Mouse (Mus musculus) layer of hippocampus, adult 2 months (tissue): Measurements from ENCODE around the gene Olfr1342. TPM values are rescaled to one million over a fixed set of nuclear protein-coding genes. Genes with fewer than 3 reads are reported as not detected.

Source experiments
- DNase-seq, 2 experiments: peaks; one replicate each; pipeline ENCODE4 v3.0.0; 2022; ENCODE audit warnings: low spot score in 2 of 2
- H3K27ac ChIP-seq: fragments of 200-600 bp; 2 replicates; pipeline ENCODE4 v1.8.1; 2022
- H3K4me3 ChIP-seq: fragments of 200-600 bp; 2 replicates; pipeline ENCODE4 v1.8.1; 2022; ENCODE audit warnings: mild to moderate bottlenecking
- CTCF ChIP-seq: fragments of 200-600 bp; conservative IDR thresholded peaks from 2 replicates; pipeline ENCODE4 v1.8.1; 2022; ENCODE audit warnings: antibody characterized with exemption, mild to moderate bottlenecking, moderate library complexity
- long read RNA-seq, 2 experiments: library from polyadenylated mRNA; stranded (forward); transcript quantifications; one replicate each; pipeline ENCODE4 v2.0.0; 2021; ENCODE audit warnings: borderline mapping rate in 2 of 2
- total RNA-seq, 2 experiments: library from RNA; stranded (reverse); gene quantifications; 2 replicates each; pipeline ENCODE4 v1.2.3; 2021

The Olfr1342 gene
- not detected for total RNA-seq
- long read RNA-seq, experiment 1 = 0 reads
- long read RNA-seq, experiment 2 = 0 reads

DNA sequence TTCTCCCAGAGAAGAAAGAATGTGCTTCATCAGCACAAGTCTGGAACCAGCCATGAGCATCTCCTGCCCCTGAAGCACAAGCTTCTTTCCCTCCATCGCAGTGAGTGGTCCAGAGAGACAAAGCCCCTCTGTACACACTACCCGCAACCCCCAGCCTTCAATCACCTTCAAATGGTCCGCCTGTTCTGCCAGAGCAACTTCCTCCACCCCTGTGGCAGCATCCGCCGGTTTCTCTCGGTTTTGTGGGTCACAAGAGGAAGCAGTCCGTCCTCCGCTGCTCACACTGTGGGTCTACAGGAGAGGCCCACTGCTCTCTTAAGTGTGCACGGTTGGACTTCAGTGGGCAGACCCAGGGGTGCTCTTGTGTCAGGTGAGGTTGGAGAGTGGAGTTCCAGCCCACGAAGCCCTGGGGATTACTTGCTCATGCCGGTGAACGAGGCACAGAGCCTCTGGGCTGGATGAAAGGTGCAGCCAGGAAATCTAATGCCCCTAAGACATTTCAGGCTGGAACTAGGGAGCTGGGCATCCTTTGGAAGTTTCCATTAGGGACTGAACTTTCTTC, at the start of gene Olfr1342:
Gene Olfr1342, minus strand, starts transcription at position 345 of the 562 bp plus-strand sequence.
- Histone ChIP-seq H3K27ac (no peak within 1 kb of the TSS), H3K4me3 (no peak within 1 kb of the TSS)
- no peak for TF ChIP-seq CTCF
- no peak for DNase-seq

DNA sequence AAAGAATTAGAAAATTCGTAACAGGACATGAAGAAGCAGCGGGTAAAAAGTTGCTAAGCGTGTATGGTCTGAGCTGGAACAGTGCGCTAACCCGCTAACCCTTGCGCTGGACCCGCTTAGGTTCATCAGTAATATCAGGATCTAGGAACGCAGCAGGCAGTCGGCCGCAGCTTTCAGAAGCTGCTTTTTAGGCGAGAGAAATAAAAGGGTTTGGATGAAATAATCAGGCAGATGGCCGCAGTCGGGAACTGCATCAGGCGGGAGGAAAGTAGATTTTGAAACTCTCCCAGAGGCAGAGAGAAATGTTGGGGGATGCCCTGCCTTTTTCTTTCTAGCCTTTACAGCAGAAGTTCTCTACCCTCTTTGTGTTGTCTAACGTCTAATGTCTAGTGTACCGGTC, 49.3 kb upstream of the Olfr1342 start:
- no peak for TF ChIP-seq CTCF
- no peak overlapping the region for H3K4me3 ChIP-seq
- DNase-seq = peak in 1 of 2 experiments; percentile 6
- no peak overlapping the region for H3K27ac ChIP-seq

DNA sequence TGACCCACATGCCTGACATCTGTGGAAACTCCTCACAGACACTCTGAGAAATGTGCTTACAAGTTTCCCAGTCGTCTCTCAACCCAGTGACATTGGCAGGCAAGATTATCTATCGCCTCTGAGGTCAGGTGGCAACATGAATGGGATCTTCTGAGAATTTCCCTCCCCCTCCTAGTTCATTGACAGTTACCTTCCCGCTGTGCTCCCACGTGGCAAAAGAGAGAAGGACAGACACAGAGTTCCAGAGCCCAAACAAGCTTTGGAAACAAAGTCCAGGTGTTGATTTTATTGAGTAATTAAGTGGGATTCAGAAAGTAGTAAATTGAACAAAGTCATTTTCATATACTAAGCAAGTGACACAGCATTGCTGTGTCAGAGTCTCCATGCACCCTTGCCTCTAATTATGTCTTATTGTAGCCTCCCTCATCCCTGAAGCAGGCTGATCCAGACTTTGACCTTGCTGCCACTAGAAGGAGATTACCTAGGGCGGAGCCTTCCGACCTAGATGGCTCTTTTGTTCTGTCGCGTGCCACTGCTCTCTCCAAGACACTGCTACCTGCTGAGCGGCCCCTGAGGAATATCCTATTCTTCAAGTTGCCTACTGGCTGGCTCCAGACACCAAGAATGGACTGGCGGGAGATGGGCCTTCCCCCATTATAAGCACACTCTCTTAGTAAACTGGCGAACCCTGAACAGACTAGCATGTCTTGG, 48.6 kb upstream of the Olfr1342 start:
- Histone ChIP-seq H3K4me3 (no peak overlapping the region), H3K27ac (no peak overlapping the region)
- no peak for DNase-seq
- TF ChIP-seq CTCF = no peak

DNA sequence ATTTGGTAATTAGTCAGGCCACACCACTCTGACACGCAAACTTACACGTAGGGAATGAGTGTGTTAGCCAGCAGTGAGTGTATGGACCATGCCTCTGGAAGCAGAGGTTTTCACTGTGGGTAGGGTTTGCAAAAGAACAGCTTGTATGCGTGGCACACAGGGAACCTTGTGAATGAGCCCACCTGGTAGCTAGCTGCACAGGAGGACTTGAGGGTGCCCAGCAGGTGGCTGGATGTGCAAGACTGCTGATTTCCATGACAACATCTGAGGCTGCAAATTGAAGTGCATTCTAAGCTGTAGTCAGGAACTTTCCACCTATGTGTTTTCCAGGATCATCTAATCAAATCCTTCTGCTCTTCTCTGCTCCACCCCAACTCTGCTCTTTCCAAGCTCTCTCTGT, 47.0 kb upstream of the Olfr1342 start:
- Histone ChIP-seq H3K27ac (no peak overlapping the region), H3K4me3 (no peak overlapping the region)
- DNase-seq = no peak
- no peak for TF ChIP-seq CTCF

DNA sequence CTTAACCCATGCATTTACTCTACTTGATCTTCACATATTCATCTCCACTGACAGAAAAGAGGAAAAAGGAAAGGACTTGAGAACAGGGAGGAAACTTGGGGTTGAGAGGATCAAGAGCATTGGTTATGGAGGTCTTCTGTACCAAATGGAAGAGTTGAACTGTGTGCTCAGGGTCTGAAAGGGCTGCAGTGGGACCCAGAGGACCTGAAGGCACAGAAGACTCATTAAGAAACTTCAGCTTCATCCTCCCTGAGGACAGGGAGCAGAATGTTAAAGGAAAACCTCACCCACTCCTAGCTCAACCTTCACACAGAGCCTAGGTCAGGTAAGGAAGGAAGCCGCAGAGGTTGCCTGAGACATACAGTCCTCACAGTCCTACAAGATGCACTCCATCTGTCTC, 39.3 kb upstream of the Olfr1342 start, which contains the start of gene Olfr1339:
Gene Olfr1339, plus strand, starts transcription at position 301 of the 400 bp plus-strand sequence.
- no peak for TF ChIP-seq CTCF
- no peak for DNase-seq

DNA sequence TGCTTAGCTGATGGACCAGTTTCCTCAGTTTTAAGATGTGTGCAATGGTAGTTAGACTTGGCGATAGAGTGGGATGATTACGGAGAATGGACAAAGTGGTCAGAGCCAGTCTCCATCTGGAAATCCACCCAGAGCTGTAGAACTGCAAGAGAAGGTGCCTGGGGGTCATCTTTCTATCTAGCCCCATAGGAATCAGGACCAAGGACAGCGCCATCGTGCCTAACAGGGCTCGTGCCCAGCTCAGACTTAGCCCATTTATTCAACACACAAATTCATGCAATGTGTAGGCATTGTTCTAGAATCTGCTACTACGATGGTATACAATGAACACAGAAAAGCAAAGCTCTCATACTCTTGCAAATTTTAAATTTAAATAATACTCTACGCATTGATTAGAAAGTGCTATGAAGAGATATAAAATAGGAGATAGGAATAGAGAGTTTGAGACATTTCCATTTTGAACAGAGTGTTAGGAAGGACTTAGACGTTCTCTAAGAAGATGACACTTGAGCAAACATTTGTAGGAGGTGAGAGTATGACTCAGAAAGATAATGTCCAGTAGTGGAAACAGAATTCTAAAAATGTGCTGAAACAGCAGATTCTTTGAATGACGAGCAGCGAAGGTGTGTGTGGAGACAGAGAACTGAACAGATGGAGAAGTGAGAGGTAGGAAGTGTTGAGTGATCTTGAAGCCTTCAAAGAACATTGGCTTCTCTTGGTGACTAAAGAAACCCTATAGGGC, 29.4 kb upstream of the Olfr1342 start:
- H3K4me3 ChIP-seq = no peak overlapping the region
- no peak for TF ChIP-seq CTCF
- no peak for DNase-seq
- no peak overlapping the region for H3K27ac ChIP-seq

More for the DNA sequence above, 39.3 kb upstream of the Olfr1342 start, which contains the start of gene Olfr1339:
- Histone ChIP-seq H3K4me3 (no peak within 1 kb of the TSS), H3K27ac (no peak within 1 kb of the TSS)

DNA sequence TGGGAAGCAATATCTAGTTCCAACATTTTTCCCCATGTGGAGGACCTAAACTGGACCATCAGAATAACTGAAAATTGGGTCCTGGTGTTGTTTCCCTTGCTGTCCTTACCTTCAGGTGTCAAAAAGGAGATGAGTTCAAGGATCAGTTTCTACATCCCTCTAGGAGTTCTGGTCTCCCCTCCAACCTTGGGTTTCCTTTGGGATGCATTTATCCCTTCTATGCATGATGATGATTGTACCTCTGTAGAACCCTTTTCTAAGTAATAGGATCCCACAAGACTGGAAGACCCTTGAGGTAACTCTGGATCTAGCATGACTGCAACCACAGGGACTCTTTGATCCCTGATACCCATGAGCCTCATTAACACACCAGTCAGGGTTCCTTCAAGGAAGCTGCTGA, 27.3 kb upstream of the Olfr1342 start, which contains the start of gene Olfr1340:
Gene Olfr1340, plus strand, starts transcription at position 301 of the 400 bp plus-strand sequence.
- Histone ChIP-seq H3K27ac (no peak within 1 kb of the TSS), H3K4me3 (no peak within 1 kb of the TSS)
- no peak for TF ChIP-seq CTCF
- DNase-seq = no peak

DNA sequence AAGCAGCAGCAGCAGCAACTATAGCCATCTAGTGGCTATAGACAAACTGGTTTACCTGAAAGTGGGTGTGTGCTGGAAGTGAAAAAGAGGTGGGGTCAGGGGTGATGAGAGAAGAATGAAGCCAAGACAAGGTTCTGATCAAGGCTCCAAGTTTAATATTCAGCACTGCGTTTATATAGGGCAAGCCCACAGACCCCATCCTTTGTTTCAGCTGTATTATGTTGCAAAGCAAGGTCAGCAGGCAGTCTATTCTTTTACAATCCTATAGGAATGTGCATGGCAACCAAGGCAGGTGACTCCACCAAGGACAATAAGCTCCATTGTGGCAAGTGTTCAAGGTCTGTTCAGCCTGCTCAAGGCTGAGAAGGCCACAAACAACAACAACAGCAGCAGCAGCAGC, 19.1 kb upstream of the Olfr1342 start:
- H3K4me3 ChIP-seq = no peak overlapping the region
- H3K27ac ChIP-seq = no peak overlapping the region
- TF ChIP-seq CTCF = no peak

DNA sequence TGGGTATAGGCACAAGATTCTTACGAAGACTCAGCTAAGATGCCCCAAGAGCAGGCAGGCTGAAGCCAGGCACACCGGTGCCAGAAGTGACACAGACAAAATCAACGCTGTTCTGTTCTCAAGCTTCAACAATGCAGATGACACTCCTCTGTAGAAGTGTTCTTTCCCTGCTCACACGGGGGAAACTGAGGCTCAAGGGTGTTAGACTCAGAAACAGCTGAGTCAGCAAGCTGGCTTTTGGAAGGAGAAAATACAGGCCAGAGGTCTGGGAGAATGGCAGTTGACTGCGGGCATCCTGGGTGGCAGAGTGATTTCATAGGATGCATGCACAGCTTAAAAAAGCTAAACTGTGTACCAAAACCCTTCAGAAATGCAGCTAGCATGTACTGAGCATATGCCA, 15.5 kb upstream of the Olfr1342 start:
- Histone ChIP-seq H3K4me3 (no peak overlapping the region), H3K27ac (no peak overlapping the region)
- TF ChIP-seq CTCF = no peak
- DNase-seq = no peak

More for the DNA sequence above, 19.1 kb upstream of the Olfr1342 start:
- no peak for DNase-seq

DNA sequence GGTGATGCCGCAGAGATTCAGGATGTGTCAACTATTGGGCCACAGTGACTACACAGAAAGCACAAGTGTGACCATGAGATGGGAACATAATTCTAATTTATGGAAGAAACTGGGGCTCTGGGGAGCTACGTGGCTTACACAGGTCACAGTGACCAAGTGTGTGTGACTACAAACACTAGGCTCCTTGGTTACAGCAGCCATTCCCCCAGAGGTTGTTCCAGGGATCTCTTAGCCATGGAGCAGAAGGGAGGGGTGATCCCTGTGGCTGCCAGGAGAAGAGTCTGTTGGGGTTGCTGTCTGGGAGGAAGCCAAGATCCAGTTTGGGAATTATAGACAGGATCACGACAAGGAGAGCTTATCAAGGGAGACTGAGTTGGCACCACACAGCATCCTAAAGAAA, 10.7 kb upstream of the Olfr1342 start, which contains the start of gene Olfr1341:
Gene Olfr1341, plus strand, starts transcription at position 301 of the 400 bp plus-strand sequence.
- Histone ChIP-seq H3K4me3 (no peak within 1 kb of the TSS), H3K27ac (no peak within 1 kb of the TSS)
- no peak for DNase-seq
- no peak for TF ChIP-seq CTCF

DNA sequence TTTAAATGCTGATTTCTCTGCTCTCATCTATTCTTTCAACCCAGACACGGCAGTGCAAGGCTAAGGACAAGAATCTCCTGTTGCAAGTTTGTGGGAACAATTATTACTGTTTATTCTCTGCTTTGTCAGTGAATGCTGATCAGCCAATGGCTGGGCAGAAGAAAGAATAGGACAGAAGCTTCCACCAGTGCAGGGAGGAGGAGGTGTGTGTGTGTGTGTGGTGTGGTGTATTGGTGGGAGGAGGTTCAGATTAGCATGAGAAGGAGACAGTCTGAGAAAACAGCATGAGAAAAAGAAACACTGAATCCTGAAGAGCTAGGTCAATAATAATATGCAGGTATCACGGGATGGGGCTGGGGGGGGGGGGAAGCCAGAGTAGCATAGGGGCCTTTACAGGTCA, 1.3 kb upstream of the Olfr1342 start:
- Histone ChIP-seq H3K27ac (no peak overlapping the region), H3K4me3 (no peak overlapping the region)
- no peak for TF ChIP-seq CTCF
- no peak for DNase-seq

DNA sequence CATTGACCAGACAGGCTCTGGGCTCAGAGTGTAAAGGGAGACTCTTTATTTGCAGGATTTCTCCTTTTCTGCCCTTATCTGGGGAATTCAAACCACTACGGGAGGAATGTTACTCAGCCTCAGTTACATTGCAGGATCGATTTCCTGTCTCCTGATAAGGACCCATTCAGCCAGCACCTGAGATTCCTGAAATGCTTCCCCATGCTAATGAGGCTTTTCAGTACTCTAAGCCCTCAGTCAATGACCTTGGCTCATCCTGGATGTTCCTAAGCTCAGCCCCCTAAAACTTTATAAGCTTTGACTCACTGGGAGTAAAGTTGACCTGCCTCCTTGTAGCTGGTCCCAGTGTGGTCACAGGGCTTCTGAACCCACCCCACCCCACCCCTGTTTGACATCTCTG, 5.5 kb downstream of the Olfr1342 start:
- TF ChIP-seq CTCF = no peak
- no peak for DNase-seq
- Histone ChIP-seq H3K4me3 (no peak overlapping the region), H3K27ac (no peak overlapping the region)

DNA sequence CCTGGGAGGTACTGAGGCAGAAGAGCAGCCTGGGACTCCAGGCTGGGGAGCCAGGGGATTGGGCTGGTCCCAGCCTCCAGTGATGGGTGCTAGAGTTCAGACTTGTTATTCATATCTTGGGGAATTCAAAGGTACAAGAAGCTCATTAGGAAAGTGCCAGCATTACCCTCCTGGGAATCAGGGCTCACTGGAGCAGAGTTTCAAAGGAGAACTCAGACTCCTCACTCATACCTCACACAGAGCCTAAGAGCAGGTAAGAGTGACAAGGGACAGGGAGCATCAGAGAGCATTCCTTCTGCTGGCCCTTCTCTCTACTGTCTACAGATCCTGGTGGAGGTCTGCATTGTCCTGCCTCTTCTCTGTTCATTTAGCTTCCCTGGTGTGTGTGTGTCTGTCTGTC, 33.9 kb downstream of the Olfr1342 start, which contains the start of gene Olfr62:
Gene Olfr62, plus strand, starts transcription at position 301 of the 400 bp plus-strand sequence.
- DNase-seq = no peak
- Histone ChIP-seq H3K27ac (no peak within 1 kb of the TSS), H3K4me3 (no peak within 1 kb of the TSS)
- no peak for TF ChIP-seq CTCF
